Mouse (Mus musculus): ENCODE measurements around the gene Acvr1b.

The Acvr1b gene

DNA sequence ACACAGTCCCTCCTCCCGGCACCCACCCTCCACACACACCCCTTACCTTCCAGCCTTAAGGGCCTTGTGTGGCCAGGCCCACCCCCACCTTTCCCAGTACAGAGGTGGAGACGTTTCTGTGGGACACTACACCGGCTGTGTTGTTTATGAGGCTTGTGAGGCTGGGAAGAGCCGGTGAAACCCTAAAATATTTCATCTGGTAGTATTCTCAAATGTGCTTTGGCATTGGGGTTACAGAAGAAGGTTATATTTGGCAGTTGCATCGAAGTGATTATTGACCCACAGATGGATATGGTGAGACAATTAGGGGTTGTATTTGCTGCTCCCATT is 1.2 kb downstream of the Acvr1b start:
- ATAC-seq (ENCODE audit: low TSS enrichment) = no peak

DNA sequence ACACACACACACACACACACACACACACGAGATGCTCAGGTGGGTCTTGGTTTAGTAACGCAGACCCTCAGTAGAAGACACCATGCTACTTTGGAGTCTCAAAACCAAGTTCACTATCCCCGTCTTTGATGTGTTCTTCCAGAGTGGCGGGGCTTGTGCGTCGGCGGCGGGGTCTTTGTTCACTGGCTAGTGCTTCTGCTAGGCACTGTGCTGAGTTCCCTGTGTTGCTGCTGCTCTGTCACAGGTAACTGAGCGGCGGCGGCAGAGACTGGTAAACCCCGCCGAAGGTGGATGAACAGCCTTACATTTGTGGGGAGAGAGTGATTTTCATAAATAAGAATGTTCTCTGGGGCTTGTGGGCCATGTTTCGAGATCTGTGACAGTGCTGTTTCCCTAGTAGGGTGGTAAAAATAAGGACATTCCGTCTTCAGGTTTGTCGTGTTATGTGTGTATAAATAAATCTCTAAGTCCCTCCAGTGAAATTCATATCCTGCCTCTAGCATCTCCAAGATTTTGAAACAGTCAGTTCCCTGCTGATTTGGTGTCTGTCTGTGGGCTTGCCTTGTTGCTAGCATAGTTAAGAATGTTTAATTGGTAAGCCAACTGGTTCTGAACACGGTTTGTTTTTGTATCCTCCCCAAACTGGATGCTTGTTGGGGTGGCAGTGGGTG is 1.9 kb downstream of the Acvr1b start:
- peak; percentile 8; the same call in 1 of the 2 replicates for ATAC-seq (ENCODE audit: low TSS enrichment)

DNA sequence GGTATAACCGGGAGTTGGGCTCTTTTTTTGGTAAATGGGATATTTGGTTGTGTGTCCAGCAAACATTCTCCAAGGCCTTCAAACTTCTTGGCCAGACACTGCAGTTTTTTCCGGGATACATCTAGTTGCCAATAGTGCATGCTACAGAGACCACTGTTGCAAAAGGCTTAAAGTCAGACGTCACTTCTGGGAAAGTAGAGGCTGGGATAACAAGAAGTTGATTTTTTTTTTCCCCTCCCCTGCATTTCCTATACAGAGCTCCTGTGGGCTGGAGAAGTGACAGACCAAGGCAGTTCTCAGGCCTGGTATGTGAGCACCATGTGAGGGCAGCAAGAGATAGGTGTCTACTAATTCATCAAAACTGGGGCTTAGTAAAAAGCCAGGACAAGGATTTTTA is 2.4 kb downstream of the Acvr1b start:
- no peak for ATAC-seq (ENCODE audit: low TSS enrichment)

DNA sequence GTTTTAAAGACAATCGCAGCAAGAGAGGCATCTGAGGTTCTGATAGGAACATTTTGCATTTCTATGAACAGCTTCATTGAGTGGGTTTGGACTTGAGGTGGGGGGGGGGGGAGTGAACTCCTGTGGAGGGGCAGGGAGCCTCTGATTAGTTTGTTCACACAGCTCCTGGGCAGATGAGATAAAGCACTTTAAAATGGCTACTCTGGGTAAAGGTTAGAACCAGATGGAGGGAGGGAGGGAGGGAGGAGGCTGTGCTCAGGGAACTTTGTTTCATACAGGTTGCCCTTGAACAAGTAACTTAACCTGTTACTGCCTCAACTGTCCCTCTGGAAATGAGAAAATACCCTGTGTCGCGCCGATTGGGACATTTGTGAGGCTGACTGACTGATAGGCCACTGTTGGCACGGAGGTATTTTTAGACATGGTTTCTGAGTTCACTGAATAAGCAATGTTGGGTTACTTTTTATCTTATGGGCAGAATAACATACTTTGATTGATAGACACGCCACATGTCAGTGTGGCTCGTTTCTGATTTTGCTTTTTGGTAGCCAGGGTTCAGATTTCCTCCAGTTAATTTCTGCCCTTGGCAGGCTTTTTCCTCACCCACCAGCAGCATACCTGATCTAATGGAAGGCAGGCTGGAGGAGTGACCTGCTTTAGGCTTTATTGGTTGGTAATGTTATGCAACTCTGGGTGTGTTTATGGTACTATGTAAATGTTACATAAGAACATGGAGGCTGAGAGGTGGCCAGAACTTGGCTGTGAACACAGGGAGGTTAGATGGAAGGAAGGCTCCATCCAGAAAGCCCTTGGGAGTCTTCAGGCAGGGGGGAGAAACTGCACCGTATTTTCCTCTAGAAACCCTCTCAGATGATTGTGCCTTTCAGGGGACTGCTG is 3.2 kb downstream of the Acvr1b start:
- ATAC-seq (ENCODE audit: low TSS enrichment) = no peak

DNA sequence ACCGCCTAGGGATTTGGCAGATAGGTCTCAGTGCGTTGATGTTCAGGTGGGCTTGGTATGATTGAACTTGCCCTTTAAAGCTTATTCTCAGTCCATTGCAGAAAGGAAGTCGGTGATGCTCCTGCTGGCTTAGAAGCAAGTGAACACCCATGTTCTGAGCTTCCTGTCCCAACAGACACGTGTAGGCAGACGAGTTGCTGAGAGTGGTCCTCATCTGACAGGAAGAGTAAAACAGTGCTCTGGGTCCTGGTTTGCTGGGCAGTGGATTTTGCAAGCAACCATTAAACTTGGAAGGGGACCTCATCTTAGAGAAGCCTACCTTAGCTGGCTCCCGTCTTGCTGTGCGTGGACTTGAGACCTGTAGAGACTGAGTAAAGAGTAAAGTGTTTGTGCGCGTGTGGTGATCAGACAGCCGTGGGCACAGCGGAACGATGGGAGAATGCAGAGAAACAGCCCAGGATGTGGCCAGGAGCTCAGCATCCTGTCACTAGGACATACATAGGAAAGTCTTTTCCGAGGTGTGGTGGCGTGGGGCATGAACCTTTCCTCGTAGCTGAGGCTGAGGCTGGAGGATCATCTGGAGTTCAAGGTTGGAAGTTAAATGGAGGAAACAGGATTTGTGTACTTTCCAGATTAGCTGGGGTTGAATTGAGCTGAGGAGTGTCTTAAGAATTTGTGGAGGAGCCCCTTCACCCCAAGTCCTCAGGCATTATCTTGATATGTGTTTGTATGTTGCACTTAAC is 6.7 kb downstream of the Acvr1b start:
- ATAC-seq (ENCODE audit: low TSS enrichment) = no peak

DNA sequence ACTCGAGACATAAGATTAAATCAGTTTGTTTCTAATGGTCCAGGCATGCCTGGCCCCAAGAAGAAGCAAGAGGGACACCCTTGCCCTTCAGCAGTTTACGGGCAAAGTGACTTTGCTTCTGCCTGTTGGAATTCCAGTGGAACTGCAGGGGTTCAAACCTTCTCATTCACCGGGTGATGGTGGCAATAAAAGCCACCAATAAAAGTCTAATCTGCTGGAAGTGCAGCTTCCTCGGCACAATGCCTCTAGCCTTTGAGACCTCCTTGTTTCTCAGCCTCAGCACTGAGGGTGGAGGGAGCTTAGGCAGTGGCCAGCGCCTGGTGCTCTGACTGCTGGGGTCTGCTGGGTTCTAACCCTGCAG is 7.2 kb downstream of the Acvr1b start:
- ATAC-seq (ENCODE audit: low TSS enrichment) = no peak

DNA sequence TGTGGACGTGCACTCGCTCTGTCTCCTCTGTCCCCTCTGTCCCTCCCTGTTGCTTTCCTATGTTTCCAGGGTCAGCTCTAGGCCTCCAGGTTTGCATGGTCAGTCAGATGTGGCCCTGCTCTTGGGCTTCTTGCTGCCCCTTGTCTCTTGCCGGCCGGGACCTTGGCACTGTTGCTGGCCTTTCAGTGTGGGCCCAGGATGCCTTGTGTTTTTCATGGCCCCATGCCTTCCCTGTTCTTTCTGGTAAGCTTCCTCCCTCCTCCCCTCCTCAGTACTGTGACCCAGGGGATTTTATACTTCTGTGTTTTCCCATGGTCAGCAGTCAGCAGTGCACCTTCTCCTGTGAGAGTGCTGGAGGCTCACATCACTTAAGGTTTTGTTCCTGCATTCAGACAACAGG is 7.6 kb downstream of the Acvr1b start:
- no peak for ATAC-seq (ENCODE audit: low TSS enrichment)

DNA sequence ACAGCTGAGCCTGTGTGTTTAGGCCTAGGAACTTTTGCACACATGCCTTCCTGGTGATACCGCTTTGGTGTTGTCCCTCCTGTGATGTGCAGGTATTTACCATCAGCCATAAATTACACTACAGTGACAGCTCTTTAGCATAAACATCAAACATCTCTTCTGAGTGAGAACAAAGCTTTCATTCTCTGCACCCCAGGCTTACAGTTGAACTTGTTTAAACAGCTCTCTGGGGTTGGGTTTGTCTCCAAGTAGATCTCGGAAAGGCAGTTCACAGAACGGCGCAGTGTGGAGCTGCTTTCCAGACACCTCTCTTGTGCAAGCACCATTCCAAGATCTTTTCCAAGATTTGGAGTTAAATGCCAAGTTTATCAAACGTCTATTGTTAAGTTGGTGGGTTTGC is 8.8 kb downstream of the Acvr1b start:
- no peak for ATAC-seq (ENCODE audit: low TSS enrichment)

DNA sequence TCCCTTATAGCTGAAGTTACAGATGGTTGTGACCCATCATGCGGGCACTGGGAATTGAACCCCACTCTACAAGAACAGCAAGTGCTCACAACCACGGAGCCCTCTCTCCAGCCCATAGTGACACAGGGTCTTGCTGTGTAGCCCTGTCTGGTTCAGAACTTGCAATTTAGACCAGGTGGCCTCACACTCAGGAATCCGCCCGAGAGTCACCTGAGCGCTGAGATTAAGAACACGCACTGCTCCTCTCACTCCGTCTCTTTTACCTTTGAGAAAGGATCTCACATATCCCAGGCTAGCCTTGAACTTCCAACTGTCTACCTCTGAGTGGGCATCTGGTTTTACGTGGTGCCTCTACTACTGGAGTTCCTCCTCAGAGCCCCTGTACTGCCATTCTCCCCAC is 10.4 kb downstream of the Acvr1b start:
- no peak for ATAC-seq (ENCODE audit: low TSS enrichment)

DNA sequence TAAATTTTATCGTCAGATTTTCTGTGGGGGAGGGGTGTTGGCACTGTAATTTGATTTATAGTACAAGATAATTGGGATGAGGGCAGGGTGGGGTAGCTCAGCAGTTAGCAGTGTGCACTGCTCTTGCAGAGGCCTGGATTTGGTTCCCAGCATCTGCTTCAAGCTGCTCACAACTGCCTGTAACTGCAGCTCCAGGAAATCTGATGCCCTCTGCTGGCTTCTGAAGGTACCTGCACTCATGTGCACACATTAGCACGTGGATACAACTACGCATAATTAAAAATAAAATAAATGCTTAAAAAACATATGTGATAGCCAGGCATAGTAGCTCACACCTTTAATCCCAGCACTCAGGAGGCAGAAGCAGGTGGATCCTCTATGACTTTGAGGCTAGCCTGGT is 11.7 kb downstream of the Acvr1b start:
- ATAC-seq (ENCODE audit: low TSS enrichment) = no peak

DNA sequence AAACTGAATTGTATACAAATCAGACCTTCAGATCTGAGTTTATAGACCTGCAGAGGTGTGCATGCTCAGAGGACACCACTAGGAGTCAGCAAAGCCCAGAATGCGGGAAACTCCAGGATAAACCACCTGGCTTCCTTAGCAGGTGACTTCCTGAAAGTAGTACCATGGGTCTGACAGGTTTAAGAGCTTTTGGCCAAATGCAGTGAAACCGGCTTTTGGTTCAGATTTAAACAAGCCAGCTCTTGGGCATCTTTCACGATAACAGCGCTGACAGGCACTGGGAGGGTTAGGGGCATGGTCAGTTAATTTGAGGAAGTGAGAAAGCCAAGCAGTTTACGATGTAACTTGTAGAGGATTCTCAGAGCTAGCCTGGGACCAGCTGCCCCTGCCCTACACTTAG is 14.0 kb downstream of the Acvr1b start:
- no peak for ATAC-seq (ENCODE audit: low TSS enrichment)

DNA sequence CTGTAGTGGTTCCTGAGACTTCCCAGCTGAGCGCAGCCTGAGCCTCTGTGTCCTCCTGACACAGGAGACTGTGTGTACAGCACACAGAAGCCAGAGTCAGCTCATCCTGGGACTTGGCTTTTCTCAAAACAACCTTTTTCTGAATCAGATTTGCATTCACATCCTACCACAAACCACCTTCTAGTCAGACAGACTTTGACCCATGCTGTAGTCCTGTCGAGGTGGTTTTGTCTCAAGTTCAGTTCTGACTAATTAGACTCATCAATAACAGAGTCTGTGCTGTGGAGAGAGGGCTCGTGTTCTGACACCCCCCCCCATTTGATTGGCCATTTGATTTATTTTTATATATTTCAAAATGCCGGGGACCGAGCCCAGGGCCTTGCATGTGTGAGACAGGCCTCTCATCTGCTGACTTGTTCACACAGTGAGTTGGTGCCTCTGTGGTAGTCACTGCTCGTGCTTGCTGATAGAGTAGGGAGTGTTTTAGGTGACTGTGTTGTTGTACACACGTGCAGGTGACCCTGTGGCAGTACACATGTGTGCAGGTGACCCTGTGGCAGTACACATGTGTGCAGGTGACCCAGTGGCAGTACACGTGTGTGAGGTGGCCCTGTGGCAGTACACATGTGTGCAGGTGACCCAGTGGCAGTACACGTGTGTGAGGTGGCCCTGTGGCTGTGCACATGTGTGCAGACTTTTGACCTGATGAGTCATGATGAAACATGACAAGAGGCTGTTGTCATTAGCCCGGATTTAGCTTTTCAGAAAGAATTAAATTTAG is 16.3 kb downstream of the Acvr1b start:
- ATAC-seq (ENCODE audit: low TSS enrichment) = no peak

DNA sequence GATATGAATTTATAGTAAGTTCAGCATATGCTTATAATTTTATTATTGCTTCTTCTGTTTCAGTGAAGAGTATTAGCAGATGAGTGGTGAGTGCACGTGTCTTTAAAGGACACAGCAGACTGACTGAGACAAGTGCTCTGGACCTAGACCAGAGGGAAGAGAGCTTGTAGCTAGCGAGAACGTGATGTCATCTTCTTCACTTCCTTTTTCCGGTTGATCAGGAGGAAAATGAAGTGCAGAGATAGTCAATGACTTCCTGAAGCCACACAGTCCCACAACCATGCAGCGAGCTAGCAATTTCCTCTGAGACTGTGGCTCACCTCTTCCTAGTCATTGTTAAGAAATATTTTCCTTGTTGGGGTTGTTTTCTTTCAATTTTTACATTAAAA is 16.9 kb downstream of the Acvr1b start:
- ATAC-seq (ENCODE audit: low TSS enrichment) = no peak

DNA sequence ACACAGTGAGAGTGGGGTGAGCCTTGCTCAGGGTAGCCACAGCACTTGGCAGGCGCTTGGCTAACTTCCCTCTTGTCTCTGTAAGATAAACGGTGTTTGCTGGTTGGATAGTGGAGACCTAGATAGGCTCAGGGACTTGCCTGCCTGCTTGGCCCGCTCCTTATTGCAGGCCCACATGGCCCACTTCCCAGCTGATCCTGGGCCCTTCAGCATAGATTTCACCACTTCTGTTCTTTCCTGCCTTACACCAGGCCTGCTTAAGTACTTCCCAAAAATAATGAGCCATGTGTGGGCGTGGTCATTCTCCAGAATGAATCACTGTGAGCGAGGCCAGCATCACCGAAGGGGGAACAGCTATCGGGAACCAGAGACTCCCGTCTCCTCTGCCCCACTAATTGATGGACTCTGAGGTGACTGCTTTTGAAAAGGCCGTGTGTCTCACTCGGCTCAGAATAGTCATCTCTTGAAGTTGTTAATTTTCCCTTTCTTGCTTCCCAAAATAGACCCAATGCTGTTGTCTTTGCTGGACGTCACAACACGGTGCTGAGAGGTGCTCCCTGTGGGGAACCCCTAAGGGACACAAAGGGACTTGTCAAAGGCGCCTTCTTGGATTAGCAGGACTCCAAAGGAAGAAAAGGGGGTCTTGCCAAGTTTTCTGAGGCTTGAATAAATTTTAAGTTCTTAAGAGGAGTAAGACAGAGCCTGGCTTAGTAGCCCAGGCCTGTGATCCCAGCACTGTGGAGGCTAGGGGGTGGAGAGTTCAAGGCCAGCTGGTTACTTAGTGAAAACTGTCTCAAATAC is 17.8 kb downstream of the Acvr1b start:
- ATAC-seq (ENCODE audit: low TSS enrichment) = peak; percentile 41; the same call in 1 of the 2 replicates

DNA sequence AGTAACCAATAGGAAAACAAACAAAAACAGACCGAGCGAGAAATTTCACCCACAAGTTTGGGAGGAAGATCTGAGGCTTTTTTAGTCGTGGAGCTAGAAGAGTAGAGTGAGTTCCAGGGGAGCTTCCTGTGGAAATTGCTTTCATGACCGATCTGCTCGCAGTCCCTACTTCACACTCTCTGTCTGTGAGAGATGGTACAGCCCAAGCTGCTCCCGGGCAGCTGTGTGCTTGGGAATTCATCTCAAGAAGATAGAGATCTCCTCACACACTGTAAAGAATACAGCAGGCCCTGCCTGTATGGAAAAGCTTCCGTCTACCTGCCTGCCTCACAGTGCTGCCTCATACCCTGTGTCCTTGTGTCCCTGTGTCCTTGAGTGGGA is 18.4 kb downstream of the Acvr1b start:
- ATAC-seq (ENCODE audit: low TSS enrichment) = peak; percentile 50

DNA sequence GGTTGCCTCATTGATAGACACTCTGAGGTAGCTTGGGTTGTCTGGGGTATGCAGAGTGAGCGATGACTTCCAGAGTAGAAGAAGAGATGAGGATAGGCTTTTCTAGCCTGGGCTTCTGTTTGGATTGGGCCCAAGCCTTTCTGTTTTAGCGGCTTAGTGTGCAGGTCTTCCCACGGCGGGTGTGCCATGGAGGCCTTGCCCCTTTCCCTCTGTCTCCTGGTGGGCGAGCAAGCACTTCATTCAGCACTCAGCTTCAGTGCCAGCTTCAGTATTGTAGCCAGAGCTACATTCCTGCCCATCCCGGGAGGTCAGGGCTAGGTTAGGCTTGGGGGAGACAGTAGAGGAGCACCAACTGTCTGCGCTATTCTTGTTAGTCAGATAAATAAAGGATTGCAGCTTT is 18.8 kb downstream of the Acvr1b start:
- no peak for ATAC-seq (ENCODE audit: low TSS enrichment)

DNA sequence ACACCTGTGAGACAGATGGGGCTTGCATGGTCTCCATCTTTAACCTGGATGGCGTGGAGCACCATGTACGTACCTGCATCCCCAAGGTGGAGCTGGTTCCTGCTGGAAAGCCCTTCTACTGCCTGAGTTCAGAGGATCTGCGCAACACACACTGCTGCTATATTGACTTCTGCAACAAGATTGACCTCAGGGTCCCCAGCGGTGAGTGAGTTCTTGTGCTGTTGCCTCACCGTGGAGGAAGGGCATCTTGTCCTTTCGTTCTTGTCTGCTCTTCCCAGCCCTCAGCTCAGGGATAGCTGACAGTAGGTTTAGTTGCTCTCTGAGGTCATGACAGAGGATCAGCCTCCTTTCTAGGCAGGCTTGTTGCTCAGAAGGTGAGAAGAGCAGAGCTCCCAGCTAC is 20.1 kb downstream of the Acvr1b start:
- no peak for ATAC-seq (ENCODE audit: low TSS enrichment)

DNA sequence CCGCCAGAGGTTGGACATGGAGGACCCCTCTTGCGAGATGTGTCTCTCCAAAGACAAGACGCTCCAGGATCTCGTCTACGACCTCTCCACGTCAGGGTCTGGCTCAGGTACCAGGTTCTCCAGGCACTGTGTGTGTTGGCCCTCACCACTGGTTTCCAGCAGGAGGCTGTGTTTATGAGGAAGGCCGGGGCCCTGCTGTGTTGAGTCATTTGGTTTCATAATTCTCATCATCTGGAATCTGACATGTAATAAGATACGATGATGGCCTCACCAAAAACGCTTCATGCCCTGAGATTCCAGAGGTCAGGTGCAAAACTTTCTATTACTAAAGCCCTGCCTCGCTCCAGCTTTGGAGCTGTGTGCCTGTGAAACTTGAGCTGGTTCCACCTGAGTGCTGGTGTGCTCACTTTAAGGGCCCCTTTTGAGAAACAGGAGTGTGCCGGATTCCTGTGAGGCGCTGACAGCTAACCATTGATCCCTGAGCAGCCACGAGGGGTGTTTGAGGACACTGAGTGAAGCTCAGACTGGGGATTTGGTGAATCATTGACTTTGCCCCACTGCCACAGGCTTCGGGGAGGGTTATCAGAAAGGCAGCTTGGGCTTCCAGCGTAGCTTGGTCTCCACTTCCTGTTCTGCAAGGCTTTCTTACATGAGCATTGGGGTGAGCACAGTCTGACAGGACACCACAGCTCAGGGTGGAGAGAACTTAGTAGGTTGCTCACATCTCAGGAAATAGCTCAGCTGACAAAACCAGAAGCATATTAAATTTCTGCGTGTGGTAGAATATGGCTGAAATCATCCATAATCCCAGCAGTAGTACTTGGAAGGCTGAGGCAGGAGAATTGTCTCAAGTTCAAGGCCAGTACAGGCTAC is 21.3 kb downstream of the Acvr1b start:
- no peak for ATAC-seq (ENCODE audit: low TSS enrichment)

DNA sequence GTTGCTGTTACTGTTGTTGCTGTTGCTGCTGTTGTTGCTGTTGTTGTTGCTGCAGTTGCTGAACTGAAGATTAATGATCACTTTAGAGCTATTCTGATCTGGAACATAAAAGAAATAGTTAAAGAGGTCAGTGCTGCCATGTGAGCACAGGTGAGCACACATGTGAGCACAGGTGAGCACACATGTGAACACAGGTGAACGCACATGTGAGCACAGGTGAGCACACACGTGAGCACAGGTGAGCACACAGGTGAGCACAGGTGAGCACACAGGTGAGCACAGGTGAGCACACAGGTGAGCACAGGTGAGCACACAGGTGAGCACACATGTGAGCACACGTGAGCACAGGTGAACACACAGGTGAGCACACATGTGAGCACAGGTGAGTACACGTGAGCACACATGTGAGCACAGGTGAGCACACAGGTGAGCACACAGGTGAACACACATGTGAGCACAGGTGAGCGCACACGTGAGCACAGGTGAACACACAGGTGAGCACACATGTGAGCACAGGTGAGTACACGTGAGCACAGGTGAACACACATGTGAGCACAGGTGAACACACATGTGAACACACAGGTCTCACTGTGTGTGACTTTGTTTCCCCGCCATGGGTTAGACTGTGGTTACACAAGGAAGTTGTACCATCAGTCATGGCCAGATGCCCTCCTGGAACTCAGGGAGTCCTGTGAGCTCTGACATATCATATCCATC is 22.4 kb downstream of the Acvr1b start:
- no peak for ATAC-seq (ENCODE audit: low TSS enrichment)

DNA sequence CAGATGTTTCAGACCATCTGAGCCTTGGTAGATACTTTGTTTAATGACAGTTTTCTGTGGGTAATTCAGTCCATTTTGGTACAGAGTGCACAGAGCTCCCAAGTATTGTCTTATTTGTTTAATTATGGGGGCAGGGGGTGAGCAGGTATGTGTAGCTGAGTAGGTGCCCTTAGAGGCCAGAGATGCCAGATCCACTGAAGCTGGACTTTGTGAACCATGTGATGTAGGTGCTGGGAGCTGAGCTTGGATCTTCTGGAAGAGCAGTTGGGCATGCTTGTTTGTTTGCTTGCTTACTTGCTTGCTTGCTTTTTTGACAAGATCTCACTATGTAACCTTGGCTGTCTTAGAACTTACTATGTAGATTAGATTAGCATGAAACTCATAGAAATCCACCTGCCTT is 23.1 kb downstream of the Acvr1b start:
- ATAC-seq (ENCODE audit: low TSS enrichment) = no peak
